Comparison of ENCODE assay signal across 11 mouse cellular contexts in the genomic region with DNA sequence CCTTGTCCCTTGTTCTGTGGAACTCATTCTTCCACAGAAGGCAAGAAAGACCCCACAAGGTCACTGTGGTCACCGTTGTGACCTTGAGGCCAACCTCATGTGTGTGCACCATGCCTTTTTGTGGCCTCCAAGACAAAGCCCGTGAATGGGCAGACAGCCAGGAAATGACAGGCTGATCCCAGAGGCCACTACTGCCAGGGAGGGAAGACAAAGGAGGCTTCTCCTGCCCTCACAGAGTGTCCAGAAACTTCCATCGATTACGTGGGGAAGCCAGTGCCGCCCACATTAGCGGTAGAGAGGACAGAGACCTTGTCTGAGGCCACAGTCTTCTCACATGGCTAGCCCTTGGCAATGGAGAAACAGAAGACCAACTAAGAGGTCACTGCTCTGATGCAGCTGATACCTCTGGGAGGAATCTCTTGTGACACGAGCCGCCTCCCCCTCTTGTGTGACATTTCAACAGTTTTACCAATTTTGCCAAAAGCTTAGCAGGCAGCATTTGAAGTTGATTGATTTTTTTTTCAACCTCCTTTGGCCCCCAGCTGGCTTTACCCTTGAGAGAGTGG. TPM values are rescaled to one million over a fixed set of nuclear protein-coding genes. Genes with fewer than 3 reads are reported as not detected.
DNase-seq lines count a peak whose midpoint lies in the region; ATAC-seq and TF ChIP-seq lines count a peak whose summit lies in the region.
"Had no signal": no experiment of that assay in that cellular context is flagged by ENCODE, and none has a peak within 500 bp of the region (broad histone marks: within the 10 kb centered on the region; RNA-seq: fewer than 3 reads in every experiment).

No protein-coding gene starts in this region.

- no peak overlapping the region for H3K9ac ChIP-seq in hindbrain, embryonic 14.5 days

- no peaks in the 10 kb centered on the region for H3K36me3 ChIP-seq in hindbrain, embryonic 14.5 days (replicated peaks; ENCODE audit: control insufficient read depth, insufficient read depth)

- peak; percentile 24; the same call in 1 of the 2 replicates for ATAC-seq in hindbrain, embryonic 14.5 days (ENCODE audit: low FRiP score)
- ATAC-seq: Patski had no signal

- H3K9me3 ChIP-seq in hindbrain, embryonic 14.5 days (ENCODE audit: control insufficient read depth, low read length): no peaks in the 10 kb centered on the region

- peak; percentile 44 for DNase-seq in adrenal gland, adult 2 months
- no peak for DNase-seq in adrenal gland, postnatal 4 days (ENCODE audit: low spot score in 2 of 2)
- no peak for DNase-seq in layer of hippocampus, adult 2 months (ENCODE audit: low spot score in 2 of 2)
- no peak for DNase-seq in layer of hippocampus, adult 9-10 months (ENCODE audit: low spot score)
- peak; percentile 27 for DNase-seq in adrenal gland, postnatal 10 days
- DNase-seq in hindbrain, embryonic 14.5 days (ENCODE audit: low spot score): no peak
- DNase-seq in lung, postnatal 14 days: no peak
- no peak for DNase-seq in cerebellum, adult 9-10 months
- DNase-seq: gastrocnemius, postnatal 36 days; kidney, postnatal 14 days had no signal

- H3K4me3 ChIP-seq in layer of hippocampus, adult 2 months: no peak overlapping the region
- H3K4me3 ChIP-seq in hindbrain, embryonic 14.5 days (replicated peaks; ENCODE audit: low read length): no peak overlapping the region

- H3K4me2 ChIP-seq in hindbrain, embryonic 14.5 days (replicated peaks): no peak overlapping the region

- 45% methylated on average over 8 of the region's 8 CpGs for WGBS in hindbrain, embryonic 14.5 days

- peak overlapping the region; percentile 28; the same call in 1 of the 2 replicates for H3K27ac ChIP-seq in layer of hippocampus, adult 2 months
- H3K27ac ChIP-seq in hindbrain, embryonic 14.5 days: no peak overlapping the region

- no peak for TF ChIP-seq CTCF in layer of hippocampus, adult 2 months (conservative IDR thresholded peaks at IDR 0.05)

- H3K4me1 ChIP-seq in hindbrain, embryonic 14.5 days (replicated peaks; ENCODE audit: control insufficient read depth, insufficient read depth, low read length): no peaks in the 10 kb centered on the region

- no peaks in the 10 kb centered on the region for H3K27me3 ChIP-seq in hindbrain, embryonic 14.5 days (ENCODE audit: control insufficient read depth, insufficient read depth, low read length)
- H3K27me3 ChIP-seq: Patski had no signal

RNA-seq across cellular contexts. Expression of gene Homer2, which starts 18.1 kb away (rescaled TPM):
- 1 to 10 TPM; 3.6 to 6.7 TPM for total RNA-seq in adrenal gland, adult 2 months (2021)
- 0.58 and 0.75 TPM in 2 replicates for polyA plus RNA-seq in adrenal gland, adult 2 months (2012; rRNA removed)
- total RNA-seq in adrenal gland, postnatal 4 days (2021): 1 to 10 TPM; 5.0 to 9.1 TPM
- total RNA-seq in layer of hippocampus, adult 2 months (2021): 10 to 100 TPM; 90.4 to 92.1 TPM
- total RNA-seq in adrenal gland, postnatal 10 days (2021): 1 to 10 TPM; 4.1 to 8.3 TPM
- 25.7 and 27.8 TPM in 2 replicates for polyA plus RNA-seq in hindbrain, embryonic 14.5 days (2014; fragmentation: Nextera tagmentation; extraction: Ambion mirVana)

Comparison
In these comparisons a context has a peak if more than half of its experiments do, and no peak if none do; other contexts are left out.
1. DNase-seq: peak in adrenal gland, adult 2 months (single experiment) and adrenal gland, postnatal 10 days (single experiment); none in adrenal gland, postnatal 4 days (0 of 2), layer of hippocampus, adult 2 months (0 of 2), layer of hippocampus, adult 9-10 months (single experiment), hindbrain, embryonic 14.5 days (single experiment), lung, postnatal 14 days (single experiment) and cerebellum, adult 9-10 months (single experiment).
2. RNA of gene Homer2, which starts 18.1 kb away (total RNA-seq): 90.4 to 92.1 TPM in layer of hippocampus, adult 2 months; 5.0 to 9.1 TPM in adrenal gland, postnatal 4 days, 4.1 to 8.3 TPM in adrenal gland, postnatal 10 days and 3.6 to 6.7 TPM in adrenal gland, adult 2 months; every median in the first group is over 4 times any median in the second.